Mouse (Mus musculus) fat pad, adult 2 months (tissue): Measurements from ENCODE around the gene Efhd2.

Experiments
- DNase-seq: peaks from one replicate; pipeline ENCODE4 v3.0.0-alpha.2; 2011; ENCODE audit warnings: low read depth, low spot score; ENCODE audit errors: extremely low read depth

Gene Efhd2

DNA sequence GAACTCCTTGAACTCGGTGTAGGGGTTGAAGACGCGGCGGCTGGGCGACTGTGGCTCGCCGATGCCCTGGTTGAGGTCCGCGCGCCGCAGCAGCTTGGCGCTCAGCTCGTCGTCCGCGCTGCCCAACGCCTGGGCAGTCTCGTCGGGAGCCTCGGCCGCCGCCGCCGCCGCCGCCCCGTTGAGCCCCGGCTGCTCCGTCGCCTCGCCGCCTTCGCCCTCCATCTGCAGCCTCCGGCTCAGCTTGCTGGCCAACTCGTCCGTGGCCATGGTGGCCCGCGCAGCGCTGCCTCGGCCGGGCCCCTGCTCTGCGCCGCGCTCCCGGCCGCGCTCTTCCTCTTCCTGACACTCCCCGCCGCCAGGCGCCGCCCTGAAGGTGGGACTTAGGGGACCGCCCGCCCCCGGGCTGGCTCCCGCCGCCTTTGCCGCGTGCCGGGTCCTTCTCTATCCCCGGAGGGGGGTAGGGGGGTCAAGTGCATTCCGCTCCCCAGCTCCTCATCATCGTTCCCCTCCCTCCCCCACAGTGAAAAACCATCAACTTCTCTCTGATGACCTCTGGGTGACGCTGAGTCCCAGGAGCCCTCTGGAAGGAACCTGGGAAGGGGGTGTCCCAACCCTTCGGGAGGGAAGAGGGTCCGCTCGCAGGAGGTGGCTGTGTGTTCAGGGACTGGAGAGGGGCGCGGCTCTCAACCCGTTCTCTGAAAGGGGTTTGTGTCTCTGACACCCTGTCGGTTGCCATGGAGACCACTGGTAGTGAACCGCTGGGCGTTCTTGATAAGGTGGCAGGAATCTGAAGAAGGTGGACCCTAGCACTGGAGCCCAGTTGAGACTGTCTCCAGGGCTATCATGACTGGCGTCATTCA, at the start of gene Efhd2:
Efhd2 (minus strand) TSS at position 320 of the 860 bp plus-strand sequence.
- DNase-seq, result no peak

DNA sequence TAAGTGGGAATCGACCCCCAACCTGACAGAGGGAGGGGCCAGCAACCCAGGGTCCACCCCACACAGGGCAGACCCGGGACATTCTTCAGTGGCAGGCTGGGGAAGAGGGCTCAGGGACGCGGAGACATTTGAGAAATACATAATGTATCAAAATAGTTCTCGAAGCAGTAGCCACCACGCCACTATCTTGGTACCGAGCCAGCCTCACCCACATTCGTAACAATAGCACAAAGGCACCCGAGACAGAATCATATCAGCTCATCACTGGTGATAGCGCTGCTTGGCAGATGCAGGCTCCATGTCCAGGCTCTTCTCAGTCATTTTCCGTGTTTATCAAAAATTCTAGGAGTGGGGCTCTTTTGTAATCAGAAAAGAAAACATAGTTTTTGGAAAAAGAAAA, 49.2 kb upstream of the Efhd2 start:
- no peak for DNase-seq

GRCm38 (mm10) chr4:141920391-141920790, 45.7 kb upstream of the Efhd2 start:
- DNase-seq, result no peak

DNA sequence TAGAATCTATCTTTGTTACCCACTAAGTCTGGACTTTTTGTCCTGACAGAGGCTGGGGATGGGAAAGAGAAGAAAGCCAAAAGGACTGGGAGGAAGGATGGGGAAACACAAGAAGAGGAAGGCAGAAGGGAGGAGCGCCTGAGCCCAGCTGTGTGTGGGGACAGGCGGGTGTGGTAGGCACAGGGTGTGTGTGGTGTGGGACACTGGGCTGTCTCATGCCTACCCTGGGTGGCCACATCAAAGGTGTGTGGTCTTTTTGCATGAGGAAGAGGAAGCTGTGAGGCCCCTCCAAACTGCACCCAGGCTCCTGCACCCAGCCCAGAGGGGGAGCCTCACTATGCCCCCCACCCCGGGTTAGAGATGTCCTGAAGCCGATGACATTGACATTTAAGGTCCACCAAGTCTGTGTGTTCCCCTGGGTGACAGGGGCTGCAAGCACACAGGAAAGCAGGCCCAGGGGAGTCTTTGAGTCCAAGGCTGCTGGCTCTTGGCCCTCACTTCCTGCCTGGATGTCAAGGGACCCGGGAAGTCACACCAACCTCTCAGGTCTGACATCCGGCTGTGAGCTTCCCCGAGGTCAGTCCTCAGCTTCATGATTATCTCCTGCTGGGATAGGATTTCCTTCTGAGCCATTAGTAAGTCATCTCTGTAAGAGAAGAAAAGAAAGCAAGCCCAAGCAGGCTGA, 43.2 kb upstream of the Efhd2 start:
- no peak for DNase-seq

DNA sequence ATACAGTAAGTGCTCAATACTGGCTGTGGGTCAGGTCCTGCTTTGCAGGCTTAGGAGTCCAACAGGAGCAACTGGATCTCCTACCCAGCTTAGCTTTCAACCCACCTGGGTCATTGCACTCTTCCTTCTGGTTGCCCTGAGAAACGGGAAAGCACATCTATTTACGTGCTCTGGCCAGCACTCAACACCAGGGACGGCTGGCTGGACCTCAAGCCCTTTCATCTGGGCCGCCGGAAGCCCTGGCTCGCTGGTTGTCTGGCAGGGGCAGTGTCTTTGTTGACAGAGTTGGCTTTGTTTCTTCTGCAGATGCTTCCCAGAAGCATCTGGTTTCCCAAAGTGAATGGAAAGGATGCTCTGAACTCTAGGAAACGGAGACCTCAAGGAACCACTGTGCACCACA, 39.3 kb upstream of the Efhd2 start:
- no peak for DNase-seq

- DNase-seq, result no peak
Measured at GRCm38 (mm10) chr4:141913201-141913993, 38.7 kb upstream of the Efhd2 start.

- no peak for DNase-seq
Measured at GRCm38 (mm10) chr4:141904710-141905109, 30.0 kb upstream of the Efhd2 start.

- no peak for DNase-seq
Measured at GRCm38 (mm10) chr4:141902479-141902858, 27.7 kb upstream of the Efhd2 start.

DNA sequence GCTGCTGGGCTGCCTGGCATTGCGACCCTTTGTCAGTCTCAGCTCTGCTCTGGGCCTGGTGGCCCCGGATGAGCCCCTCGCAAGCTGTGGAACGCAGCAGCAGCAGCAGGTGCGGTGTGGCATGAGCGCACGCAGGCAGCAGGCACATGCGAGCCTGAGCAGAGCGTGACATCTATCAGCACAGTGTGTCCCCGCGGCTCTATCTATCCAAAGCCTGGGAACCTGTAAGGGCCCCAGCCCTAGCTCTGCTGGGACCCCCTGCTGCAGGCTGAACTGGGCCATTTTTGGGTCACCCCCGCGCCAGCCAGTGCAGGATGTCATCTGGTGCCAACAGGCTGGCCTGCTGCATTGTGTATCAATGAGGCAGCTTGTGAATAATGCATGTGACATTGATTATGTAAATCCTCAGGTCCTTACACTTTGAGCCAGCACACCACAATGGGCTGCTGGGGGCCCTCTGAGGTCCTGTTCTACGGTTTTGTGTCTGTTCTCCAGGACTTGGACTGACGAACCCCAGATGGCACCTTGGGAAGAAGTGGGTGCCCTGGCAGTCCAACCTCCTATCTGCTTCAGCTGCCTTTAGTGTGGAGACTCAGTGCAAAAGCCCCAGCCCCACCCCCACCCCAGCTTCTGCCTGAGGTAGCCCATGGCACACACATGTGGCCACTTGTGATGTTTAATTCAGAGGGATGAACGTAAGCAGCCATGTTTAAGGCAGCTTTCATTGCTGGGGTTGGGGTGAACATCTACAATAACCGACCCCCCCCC, 27.2 kb upstream of the Efhd2 start:
- no peak for DNase-seq

GRCm38 (mm10) chr4:141900421-141900820, 25.7 kb upstream of the Efhd2 start:
- DNase-seq, result no peak

GRCm38 (mm10) chr4:141899936-141900335, 25.2 kb upstream of the Efhd2 start:
- no peak for DNase-seq

DNA sequence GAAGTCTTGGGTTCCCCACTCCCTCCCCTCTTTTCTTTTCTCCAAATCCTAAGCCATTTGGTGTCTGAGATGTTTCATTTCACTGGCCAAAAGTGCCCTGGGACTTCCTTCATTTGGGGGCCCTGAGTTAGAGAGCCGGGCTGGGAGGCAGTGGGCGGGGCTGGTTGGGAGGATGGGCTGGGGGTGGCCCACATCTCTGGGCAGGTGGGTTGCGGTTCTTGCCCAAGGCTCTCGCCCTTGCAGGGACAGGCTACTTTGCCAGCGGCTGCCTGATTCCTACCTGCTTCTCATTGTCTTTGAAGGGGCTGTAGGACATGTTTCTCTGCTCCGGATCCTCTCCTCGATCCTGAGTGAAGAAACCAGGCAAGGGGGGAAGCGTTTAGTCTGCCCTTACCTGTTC, 24.2 kb upstream of the Efhd2 start:
- DNase-seq, result no peak

DNA sequence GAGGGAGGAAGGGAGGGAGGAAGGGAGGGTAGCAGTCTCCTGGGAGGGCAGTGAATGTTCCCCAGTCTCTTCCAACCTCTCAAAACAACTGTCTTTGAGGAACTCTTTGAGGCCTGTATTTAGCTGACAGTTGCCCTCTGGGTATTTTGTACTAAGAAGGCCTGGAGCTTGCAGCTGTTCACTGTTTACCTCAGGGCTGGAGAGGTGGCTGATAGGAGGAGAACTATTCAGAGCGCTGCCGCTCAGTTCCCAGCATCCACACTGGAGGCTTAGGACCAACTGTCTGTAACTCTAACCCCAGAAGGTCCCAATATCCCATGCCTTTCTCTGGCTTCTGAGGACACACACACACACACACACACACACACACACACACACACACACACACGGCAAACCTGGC, 23.1 kb upstream of the Efhd2 start:
- no peak for DNase-seq

DNA sequence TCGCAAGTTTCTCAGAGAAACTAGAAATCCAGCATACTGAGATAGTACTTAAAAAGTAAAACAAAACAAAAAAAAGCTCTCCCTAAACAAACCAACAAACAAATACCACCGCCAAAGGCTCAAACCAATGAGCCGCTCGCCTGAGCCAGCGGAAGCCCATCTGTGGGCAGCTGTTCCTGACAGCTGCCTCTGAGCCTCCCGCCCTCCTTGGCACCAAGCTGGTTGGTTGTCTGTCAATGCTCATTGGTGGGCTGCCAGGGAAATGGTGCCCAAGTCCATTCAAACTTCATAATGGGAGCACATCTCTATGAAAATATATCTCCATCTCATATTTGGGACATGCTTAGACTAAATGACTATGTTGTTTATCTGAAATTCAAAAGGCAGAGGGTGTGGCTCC, 22.5 kb upstream of the Efhd2 start:
- no peak for DNase-seq

GRCm38 (mm10) chr4:141895772-141896171, 21.1 kb upstream of the Efhd2 start:
- no peak for DNase-seq

DNA sequence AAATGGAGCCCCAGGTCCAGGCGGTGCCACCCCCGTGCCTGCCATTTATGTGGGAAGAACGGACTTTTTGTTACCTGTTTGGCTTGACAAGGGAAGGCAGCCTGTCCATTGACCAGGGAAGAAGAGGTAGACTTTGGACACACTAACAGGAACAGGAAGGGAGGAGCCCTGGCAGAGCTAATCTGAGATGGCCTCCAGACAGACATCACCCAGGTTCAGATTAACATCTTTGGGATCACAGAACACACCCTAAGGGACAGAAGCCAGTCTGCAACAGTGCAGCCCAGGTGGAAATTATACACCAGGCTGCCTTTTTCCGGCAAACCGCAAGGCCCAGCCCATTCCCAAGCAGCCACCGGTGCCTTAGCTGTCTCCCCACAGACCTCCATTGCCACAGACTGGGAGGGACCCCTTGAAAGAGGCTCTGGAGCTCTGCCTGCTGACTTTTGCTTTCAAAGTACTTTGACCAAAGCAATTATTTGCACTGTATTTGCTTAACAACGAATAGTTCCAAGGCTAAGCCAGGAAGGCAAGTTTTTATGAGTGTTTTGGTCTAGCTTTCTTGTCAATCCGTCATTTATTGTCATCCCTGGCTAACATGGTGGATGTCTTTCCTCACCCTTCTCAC, 18.6 kb upstream of the Efhd2 start:
- DNase-seq, result no peak

- no peak for DNase-seq
Measured at GRCm38 (mm10) chr4:141886385-141886968, 11.8 kb upstream of the Efhd2 start.

- no peak for DNase-seq
Measured at GRCm38 (mm10) chr4:141885451-141885850, 10.7 kb upstream of the Efhd2 start.

DNA sequence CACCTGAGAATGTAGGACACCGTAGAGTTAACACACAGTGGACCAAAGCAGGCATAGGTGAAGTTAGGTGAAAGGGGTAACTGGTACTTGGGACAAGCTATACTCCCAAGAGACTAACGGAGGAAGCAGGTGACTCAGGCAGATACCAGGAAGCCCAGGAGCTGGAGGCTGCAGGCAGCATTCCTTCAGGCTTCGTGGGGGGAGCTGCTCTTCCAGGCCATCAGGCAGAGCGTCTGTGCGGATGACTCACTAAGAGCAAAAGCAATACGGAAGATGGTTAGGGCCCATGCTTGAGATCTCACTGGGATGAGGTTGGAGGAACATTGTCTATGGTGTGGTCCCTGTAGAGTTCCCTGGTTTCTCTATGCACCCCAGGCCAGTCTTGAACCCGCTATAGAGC, 8.1 kb upstream of the Efhd2 start:
- DNase-seq, result no peak

DNA sequence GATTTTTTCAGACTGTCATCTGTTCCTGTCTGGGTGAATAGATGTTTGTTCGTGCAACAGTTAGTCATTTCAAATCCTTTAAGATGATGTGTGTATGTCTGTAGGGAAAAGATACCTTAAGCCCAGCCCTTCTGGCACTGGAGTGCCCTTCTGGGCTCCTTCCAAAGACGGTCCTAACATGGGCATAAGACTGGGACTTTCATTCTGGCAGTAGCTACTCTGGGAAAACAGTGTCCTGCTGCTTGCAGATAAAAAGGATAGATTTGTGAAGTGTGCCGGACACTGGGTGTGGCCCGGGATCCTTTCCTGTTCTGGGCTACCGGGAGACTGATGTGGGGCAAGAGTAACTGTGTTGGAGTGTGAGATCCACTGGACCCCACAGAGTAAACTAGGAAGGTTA, 7.2 kb upstream of the Efhd2 start:
- no peak for DNase-seq
